Mouse (Mus musculus) erythroblast, embryonic 14.5 days (primary cell): ENCODE results near the gene 1110008P14Rik.

Experiments used
- GATA1 ChIP-seq: IDR thresholded peaks from 2 replicates; pipeline ENCODE4 v1.6.1; 2012; ENCODE audit warnings: low read length, inconsistent platforms, mixed read lengths
- TAL1 ChIP-seq: IDR thresholded peaks from 3 replicates; pipeline ENCODE4 v1.6.1; 2012; ENCODE audit warnings: low read length, inconsistent platforms, mixed read lengths

DNA sequence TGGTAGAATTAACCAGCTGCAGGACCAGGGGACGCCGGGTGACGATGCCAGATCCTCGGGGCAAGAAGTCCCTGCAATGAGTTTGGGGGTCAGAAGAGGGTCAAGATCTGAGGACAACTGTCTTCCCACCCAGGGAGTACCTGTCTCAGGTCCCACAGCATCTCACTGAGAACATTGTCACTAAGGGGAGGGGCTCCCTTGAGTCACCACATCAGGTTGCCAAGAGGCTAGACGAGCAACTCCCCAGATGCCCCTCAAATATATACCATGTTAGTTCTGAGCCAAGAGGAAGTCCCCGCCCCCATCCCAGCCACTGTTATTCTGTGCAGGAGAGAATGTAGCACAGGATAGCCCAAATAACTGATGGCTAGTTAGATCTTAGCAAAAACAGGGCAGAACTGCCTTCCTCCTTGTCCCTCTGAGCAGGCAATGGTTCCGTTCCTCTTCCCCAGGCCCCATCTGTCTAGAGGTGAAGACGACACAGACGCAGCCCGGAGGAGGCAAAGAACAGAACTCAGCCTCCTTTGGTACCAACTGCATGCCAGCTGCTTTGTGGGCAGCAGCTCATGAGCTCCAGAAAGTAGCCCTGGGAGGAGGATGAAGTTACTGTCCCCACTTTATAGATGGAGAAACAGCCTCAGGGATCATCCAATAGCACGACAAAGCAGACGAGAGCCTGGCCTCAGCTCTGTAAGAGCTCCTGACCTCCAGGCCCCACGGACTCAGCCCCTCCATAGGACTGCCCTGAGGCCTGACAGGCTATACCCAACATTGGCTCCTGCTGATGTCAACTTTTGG lies 40.7 kb downstream of the 1110008P14Rik start:
- TF ChIP-seq TAL1, result no peak
- TF ChIP-seq GATA1, result no peak
